Mouse (Mus musculus) WW6 (cell line): ENCODE data around the gene 4933402N03Rik.

Experiments
- DNase-seq: peaks from one replicate; pipeline ENCODE4 v3.0.0-alpha.2; 2013; ENCODE audit warnings: low read depth, low spot score

Gene 4933402N03Rik

GRCm38 (mm10) chr7:131146214-131146613 is at the start of gene 4933402N03Rik:
4933402N03Rik (minus strand) TSS chr7:131146314.
- DNase-seq, result no peak

GRCm38 (mm10) chr7:131187996-131188395 is 41.9 kb upstream of the 4933402N03Rik start:
- no peak for DNase-seq

GRCm38 (mm10) chr7:131187047-131187446 is 40.9 kb upstream of the 4933402N03Rik start:
- DNase-seq, result no peak

- DNase-seq, result no peak
These were observed 38.2 kb upstream of the 4933402N03Rik start for GRCm38 (mm10) chr7:131184339-131184738.

GRCm38 (mm10) chr7:131182685-131183084 is 36.6 kb upstream of the 4933402N03Rik start:
- peak; percentile 13 for DNase-seq

- DNase-seq, result no peak
These were observed 28.0 kb upstream of the 4933402N03Rik start, which contains the start of gene 5430419D17Rik for GRCm38 (mm10) chr7:131174121-131174520. 5430419D17Rik (plus strand) TSS chr7:131174402.

GRCm38 (mm10) chr7:131169099-131169498 is 23.0 kb upstream of the 4933402N03Rik start:
- no peak for DNase-seq

- DNase-seq, result no peak
These were observed 21.7 kb upstream of the 4933402N03Rik start for GRCm38 (mm10) chr7:131167771-131168170.

- no peak for DNase-seq
These were observed 16.1 kb upstream of the 4933402N03Rik start for GRCm38 (mm10) chr7:131162251-131162650.

- no peak for DNase-seq
These were observed 6.9 kb upstream of the 4933402N03Rik start for GRCm38 (mm10) chr7:131153044-131153443.

- DNase-seq, result no peak
These were observed 4.1 kb upstream of the 4933402N03Rik start for GRCm38 (mm10) chr7:131150179-131150578.

GRCm38 (mm10) chr7:131133181-131133580 is 12.9 kb downstream of the 4933402N03Rik start:
- DNase-seq, result no peak

GRCm38 (mm10) chr7:131130021-131130420 is 16.1 kb downstream of the 4933402N03Rik start:
- no peak for DNase-seq

- no peak for DNase-seq
These were observed 23.8 kb downstream of the 4933402N03Rik start for GRCm38 (mm10) chr7:131122210-131122807.

GRCm38 (mm10) chr7:131114434-131114833 is 31.7 kb downstream of the 4933402N03Rik start:
- DNase-seq, result no peak

- no peak for DNase-seq
These were observed 32.4 kb downstream of the 4933402N03Rik start for GRCm38 (mm10) chr7:131113676-131114075.

- DNase-seq, result no peak
These were observed 33.6 kb downstream of the 4933402N03Rik start for GRCm38 (mm10) chr7:131112486-131112885.
